Mouse (Mus musculus): ENCODE measurements at regions not wholly inside any gene's neighbourhood (a gene's known extent, or its start where the extent isn't known, plus 50 kb on each side); places are given as distances from the start of the nearest gene placed in this dataset.

GRCm38 (mm10) chr7:67429008-67429873, 56.6 kb upstream of the Mef2a start:
- no peak for DNase-seq (ENCODE audit: low spot score in 2 of 2)

- no peak for DNase-seq (ENCODE audit: low spot score in 2 of 2)
These were observed 55.7 kb upstream of the Mef2a start for GRCm38 (mm10) chr7:67428388-67428787.

GRCm38 (mm10) chr7:67426076-67426475, 53.4 kb upstream of the Mef2a start:
- no peak for DNase-seq (ENCODE audit: low spot score in 2 of 2)

GRCm38 (mm10) chr7:67425581-67425980, 52.9 kb upstream of the Mef2a start:
- DNase-seq (ENCODE audit: low spot score in 2 of 2), result no peak

GRCm38 (mm10) chr7:67424810-67425485, 52.3 kb upstream of the Mef2a start:
- no peak for DNase-seq (ENCODE audit: low spot score in 2 of 2)
